Mouse (Mus musculus) layer of hippocampus, postnatal 10 days (tissue): Measurements from ENCODE around the gene Gm5089. TPM values are rescaled to one million over a fixed set of nuclear protein-coding genes. Genes with fewer than 3 reads are reported as not detected.

Experiments used
- DNase-seq, 2 experiments: peaks; one replicate each; pipeline ENCODE4 v3.0.0; 2021; ENCODE audit warnings: low spot score in 2 of 2
- total RNA-seq, 2 experiments: library from RNA; stranded (reverse); gene quantifications; 2 replicates each; pipeline ENCODE4 v1.2.3; 2021

Gene Gm5089
- total RNA-seq, 2 experiments from 2014 or later: 0.23 to 0.38 TPM

- DNase-seq: peak; percentile 45 to 50
These were observed 27.7 kb upstream of the Gm5089 start for GRCm38 (mm10) chr14:122478574-122479011.

DNA sequence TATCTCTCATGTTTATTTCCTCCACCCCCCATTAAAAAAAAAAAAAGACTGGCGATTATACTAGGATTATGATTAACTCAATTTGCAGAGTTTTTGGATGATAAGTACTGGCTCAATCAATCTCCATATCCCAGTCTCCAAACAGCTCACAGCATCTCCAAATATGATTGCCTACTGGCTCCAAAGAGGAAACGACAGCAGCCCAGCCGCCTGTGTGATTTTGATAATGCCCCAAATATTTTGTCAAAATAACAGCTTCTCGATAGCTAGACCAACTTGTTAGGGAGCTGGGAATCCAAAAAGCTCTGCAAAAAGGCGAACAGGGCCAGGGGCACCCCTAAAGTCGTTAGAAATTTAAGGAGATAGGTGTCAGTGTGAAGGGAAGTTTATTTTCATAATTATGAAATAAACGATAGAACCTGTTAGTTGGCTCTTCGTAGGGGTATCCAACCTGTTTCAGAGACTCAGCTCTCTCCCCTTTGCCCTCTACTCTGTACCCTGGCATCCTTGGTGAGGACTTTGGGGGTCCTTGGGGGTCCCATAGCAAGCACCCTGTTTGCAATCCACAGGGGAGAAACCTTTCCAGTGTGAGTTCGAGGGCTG is 27.2 kb upstream of the Gm5089 start:
- peak; percentile 20 to 49 for DNase-seq

- peak; percentile 25 to 34 for DNase-seq
These were observed 26.4 kb upstream of the Gm5089 start for GRCm38 (mm10) chr14:122477261-122477671.

GRCm38 (mm10) chr14:122476822-122477215 is 25.9 kb upstream of the Gm5089 start:
- peak in 1 of 2 experiments; percentile 33 for DNase-seq

GRCm38 (mm10) chr14:122476041-122476821 is 25.3 kb upstream of the Gm5089 start:
- peak; percentile 34 to 47 for DNase-seq

DNA sequence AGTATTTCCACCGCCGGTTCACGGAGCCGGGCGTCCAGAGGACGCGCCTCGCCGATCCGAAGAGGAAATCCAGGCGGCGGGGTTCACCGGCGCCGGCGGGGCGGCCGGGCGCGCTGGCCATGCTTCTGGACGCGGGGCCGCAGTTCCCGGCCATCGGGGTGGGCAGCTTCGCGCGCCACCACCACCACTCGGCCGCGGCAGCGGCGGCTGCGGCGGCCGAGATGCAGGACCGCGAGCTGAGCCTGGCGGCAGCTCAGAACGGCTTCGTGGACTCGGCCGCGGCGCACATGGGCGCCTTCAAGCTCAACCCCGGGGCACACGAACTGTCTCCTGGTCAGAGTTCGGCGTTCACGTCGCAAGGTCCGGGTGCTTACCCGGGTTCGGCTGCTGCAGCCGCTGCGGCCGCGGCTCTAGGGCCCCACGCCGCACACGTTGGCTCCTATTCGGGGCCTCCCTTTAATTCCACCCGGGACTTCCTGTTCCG is 24.7 kb upstream of the Gm5089 start:
- peak; percentile 17 to 43 for DNase-seq

- DNase-seq: peak; percentile 74 to 80
These were observed 24.1 kb upstream of the Gm5089 start, which contains the start of gene Zic2 for GRCm38 (mm10) chr14:122474891-122475556. Zic2 (plus strand) TSS chr14:122475435.

GRCm38 (mm10) chr14:122474041-122474890 is 23.4 kb upstream of the Gm5089 start:
- DNase-seq: peak; percentile 58 to 77

DNA sequence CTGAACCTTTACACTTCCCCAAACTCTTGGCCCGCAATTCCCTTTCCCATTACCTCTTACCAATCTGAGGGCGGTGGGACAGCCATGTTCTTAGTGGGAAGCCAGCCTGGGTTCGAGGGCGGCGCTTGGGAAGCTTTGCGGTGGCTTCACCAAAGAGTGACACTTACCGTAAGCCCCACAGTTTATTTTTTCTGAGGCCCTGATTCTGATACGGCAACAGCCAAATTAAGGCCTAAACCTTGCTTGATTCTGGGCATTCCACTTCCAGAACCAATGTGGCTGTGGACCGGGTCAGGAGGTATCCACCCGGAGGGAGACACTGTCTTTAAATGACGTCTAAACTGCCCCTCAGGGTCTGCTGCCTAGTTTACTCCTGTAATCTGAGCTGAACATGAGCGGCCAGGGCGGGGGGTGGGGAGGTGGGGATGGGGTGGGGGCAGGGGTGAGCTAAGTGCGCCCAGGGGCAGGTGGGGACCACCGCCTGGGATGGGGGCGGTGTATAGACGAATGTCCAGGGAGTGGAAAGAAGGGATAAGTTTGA is 22.4 kb upstream of the Gm5089 start:
- peak in 1 of 2 experiments; percentile 20 for DNase-seq

DNA sequence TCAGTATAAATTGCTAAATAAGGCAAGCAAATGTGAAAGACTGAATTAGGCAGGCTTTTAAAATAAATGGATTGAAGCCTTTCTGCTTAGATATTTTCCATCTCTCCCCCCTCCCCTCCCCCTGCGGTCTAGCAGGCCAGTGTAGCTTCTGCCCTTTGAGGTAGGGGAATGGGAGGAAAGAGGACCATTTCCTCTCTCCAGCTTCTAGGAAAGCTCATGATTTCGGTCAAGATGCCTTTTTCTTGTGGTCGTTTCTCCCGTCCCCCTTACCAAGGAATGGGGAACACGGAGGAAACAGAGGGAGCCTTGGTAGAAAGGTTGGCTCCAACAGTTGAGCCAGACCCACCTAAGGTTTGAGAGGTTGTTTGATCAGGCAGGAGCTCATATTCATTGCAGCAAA is 21.7 kb upstream of the Gm5089 start:
- no peak for DNase-seq

GRCm38 (mm10) chr14:122472161-122472560 is 21.2 kb upstream of the Gm5089 start:
- DNase-seq: no peak

DNA sequence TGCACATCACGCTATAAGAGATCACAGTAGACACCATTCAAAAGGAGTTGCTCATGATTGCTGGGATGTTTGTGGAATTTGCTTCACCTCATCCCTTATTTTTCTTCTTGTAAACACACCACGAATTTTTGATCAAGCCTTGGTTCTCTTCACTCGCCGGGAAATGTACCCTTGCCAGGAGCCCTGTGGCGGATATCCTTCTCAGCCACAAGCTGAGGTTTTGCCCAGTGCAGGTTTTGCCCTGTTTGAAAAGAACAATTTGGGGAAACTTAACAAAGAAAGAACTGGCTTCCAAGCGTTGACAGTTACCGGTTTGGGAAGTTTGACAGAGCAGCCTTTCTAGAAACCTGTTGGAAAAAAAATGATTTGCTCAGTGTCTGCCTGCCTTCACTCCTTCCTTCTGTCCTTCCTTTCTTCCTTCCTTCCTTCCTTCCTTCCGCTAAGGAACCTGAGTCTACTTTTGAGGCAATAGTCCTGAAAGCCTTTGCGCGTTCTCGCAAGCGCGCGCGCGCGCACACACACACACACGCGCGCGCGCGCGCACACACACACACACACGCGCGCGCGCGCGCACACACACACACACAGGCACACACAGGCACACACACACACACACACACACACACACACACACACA is 20.7 kb upstream of the Gm5089 start:
- DNase-seq: no peak

DNA sequence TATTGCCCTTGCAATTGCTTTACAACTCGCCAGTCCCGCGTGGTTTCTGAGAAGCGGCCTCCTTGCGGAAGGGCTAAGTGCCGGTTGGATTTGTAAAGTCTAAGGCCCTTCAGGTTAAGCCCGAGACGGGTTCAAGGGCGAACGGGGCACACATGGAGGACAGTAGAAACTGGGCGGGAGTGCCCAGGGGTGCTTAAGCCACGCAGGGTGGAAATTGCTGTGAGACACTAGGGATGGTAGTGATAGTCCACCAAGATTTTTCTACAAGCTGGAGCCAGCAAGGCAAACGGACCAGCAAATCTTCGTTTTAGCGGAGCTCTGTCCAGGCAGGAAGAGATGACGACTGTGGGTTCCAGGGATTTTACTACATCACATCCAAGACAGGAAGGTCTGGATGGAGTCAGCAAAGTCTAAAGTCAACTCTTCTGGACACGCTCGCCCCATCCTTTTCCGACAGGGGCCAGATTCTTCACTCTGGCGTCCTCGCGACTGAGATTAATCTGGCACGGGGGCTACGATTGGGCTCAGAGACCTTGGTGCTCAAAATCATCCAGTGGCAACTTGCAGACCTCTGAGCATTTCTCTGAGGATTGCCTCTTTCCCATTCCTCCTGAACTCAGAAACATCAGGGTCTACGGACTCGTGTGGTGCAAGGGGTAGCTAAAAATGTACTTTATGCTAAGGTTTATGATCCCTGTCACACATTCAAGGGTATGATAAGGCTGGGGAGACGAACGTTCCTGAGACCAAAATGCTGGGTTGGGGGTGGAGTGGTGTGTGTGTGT is 18.2 kb upstream of the Gm5089 start:
- DNase-seq: peak; percentile 29 to 43

DNA sequence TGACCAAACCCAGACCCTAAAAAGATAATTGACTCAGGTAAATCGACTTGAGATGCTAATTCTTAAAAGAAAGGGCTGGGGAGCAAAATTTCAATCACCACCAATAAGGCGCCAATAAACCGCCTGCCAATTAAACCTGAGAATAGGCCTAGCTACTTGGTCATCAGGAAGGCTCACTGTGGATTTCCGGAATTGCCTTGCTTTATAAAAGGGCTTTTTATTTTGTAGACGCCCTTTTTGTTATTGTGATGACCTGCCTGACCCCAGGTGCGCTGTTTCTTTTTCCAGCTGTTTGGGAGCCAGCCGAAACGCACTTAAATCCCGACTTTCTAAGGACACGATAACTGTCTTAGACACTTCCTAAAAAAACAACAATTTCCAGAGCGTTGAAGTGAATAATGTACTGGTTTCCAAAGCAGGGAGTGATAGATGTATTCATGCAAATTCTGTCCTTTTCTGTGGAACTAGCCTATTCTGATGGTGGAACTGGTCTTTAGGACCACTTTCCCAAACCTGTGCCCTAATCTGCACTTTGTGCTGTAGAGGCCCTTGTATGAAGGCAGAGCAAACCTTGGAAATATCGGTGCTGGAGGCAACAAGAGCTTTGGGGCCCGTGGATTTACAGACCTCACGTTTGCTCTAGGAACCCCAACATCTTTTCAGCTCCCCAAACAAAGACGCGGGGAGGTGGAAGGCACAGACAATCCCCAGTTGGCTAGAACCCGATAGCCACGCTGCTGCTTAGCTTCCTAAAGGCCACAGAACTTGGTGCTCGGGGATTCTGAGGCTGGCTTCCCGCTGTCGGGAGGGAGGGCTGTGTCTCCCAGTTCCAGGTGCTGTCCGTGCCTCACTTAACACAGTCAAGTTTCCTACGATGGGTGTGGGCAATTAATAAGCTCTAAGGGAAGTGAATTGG is 17.3 kb upstream of the Gm5089 start:
- no peak for DNase-seq

- DNase-seq: no peak
These were observed 15.9 kb upstream of the Gm5089 start for GRCm38 (mm10) chr14:122466756-122467362.

- no peak for DNase-seq
These were observed 15.1 kb upstream of the Gm5089 start for GRCm38 (mm10) chr14:122465931-122466490.
